Mouse (Mus musculus) right cerebral cortex, postnatal 14 days (tissue): ENCODE results near the gene Pot1b.
A peak's percentile ranks its signal among the peaks of the same experiment; 100 is the strongest.

Experiments
- DNase-seq: peaks from one replicate; pipeline ENCODE4 v3.0.0; 2022

The Pot1b gene

GRCm38 (mm10) chr17:55711984-55712811 is at the start of gene Pot1b:
Pot1b (minus strand) TSS chr17:55712628.
- peak; percentile 98 for DNase-seq

- DNase-seq, result no peak
These were observed 38.7 kb upstream of the Pot1b start for GRCm38 (mm10) chr17:55751170-55751569.

GRCm38 (mm10) chr17:55749786-55750185 is 37.4 kb upstream of the Pot1b start, which contains the start of gene Adgre4:
Adgre4 (plus strand) TSS chr17:55749984.
- DNase-seq, result no peak

- no peak for DNase-seq
These were observed 24.2 kb upstream of the Pot1b start for GRCm38 (mm10) chr17:55736675-55737074.

GRCm38 (mm10) chr17:55726193-55726592 is 13.8 kb upstream of the Pot1b start:
- DNase-seq, result no peak

GRCm38 (mm10) chr17:55722250-55722649 is 9.8 kb upstream of the Pot1b start:
- no peak for DNase-seq

- no peak for DNase-seq
These were observed 8.8 kb upstream of the Pot1b start for GRCm38 (mm10) chr17:55721270-55721669.

GRCm38 (mm10) chr17:55702865-55703264 is 9.6 kb downstream of the Pot1b start:
- no peak for DNase-seq

- peak; percentile 84 for DNase-seq
These were observed 10.1 kb downstream of the Pot1b start for GRCm38 (mm10) chr17:55702161-55702820.

- no peak for DNase-seq
These were observed 13.0 kb downstream of the Pot1b start for GRCm38 (mm10) chr17:55699388-55699787.

- DNase-seq, result no peak
These were observed 51.3 kb downstream of the Pot1b start for GRCm38 (mm10) chr17:55661099-55661498.

- DNase-seq, result no peak
These were observed 87.3 kb downstream of the Pot1b start, which contains the start of gene Vmn2r118 for GRCm38 (mm10) chr17:55625092-55625491. Vmn2r118 (minus strand) TSS chr17:55625192.
